Mouse (Mus musculus): ENCODE measurements around the gene Zfp277. TPM values are rescaled to one million over a fixed set of nuclear protein-coding genes. Genes with fewer than 3 reads are reported as not detected.

Gene Zfp277
- polyA plus RNA-seq, 1 experiment = 9.6 TPM

- no peaks in the 10 kb centered on the region for H3K4me1 ChIP-seq (ENCODE audit: control insufficient read depth, insufficient read depth, insufficient read length, low read length)
- no peak overlapping the region for H3K27ac ChIP-seq (replicated peaks; ENCODE audit: low read depth, low read length)
- H3K4me3 ChIP-seq (ENCODE audit: insufficient read depth, low read depth, low read length) = no peak overlapping the region
Observed at GRCm38 (mm10) chr12:40348251-40348650, 97.5 kb downstream of the Zfp277 start.

- Histone ChIP-seq H3K27ac (replicated peaks; ENCODE audit: low read depth, low read length) (no peak overlapping the region), H3K4me1 (ENCODE audit: control insufficient read depth, insufficient read depth, insufficient read length, low read length) (no peaks in the 10 kb centered on the region), H3K4me3 (ENCODE audit: insufficient read depth, low read depth, low read length) (no peak overlapping the region)
Observed at GRCm38 (mm10) chr12:40347060-40347698, 98.5 kb downstream of the Zfp277 start.

- Histone ChIP-seq H3K4me1 (ENCODE audit: control insufficient read depth, insufficient read depth, insufficient read length, low read length) (no peaks in the 10 kb centered on the region), H3K27ac (replicated peaks; ENCODE audit: low read depth, low read length) (no peak overlapping the region), H3K4me3 (ENCODE audit: insufficient read depth, low read depth, low read length) (no peak overlapping the region)
Observed at GRCm38 (mm10) chr12:40341443-40341842, 104.3 kb downstream of the Zfp277 start.

- H3K27ac ChIP-seq (replicated peaks; ENCODE audit: low read depth, low read length) = no peak overlapping the region
- H3K4me1 ChIP-seq (ENCODE audit: control insufficient read depth, insufficient read depth, insufficient read length, low read length) = no peaks in the 10 kb centered on the region
- H3K4me3 ChIP-seq (ENCODE audit: insufficient read depth, low read depth, low read length) = no peak overlapping the region
Observed at GRCm38 (mm10) chr12:40335303-40335702, 110.4 kb downstream of the Zfp277 start.

DNA sequence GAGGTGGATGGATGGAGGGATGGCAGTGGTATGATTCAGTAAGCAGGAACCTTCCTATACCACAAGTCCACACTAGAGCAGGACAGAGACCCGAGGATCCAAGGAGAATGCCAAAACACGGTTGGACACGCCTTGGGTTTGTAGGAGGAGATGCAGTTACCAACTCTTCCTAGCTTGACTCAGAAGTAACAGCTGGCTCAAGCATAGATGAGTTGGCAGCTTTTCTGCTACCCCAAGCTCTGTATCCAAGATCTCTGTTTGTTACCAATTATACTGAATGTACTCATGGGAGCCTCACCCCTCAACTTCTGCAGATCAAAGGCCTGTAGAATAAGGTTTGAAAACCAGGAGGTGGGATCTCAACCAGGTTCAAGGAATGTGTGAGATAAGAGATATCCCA is 114.2 kb downstream of the Zfp277 start:
- H3K27ac ChIP-seq (replicated peaks; ENCODE audit: low read depth, low read length) = no peak overlapping the region
- H3K4me1 ChIP-seq (ENCODE audit: control insufficient read depth, insufficient read depth, insufficient read length, low read length) = no peaks in the 10 kb centered on the region
- no peak overlapping the region for H3K4me3 ChIP-seq (ENCODE audit: insufficient read depth, low read depth, low read length)

DNA sequence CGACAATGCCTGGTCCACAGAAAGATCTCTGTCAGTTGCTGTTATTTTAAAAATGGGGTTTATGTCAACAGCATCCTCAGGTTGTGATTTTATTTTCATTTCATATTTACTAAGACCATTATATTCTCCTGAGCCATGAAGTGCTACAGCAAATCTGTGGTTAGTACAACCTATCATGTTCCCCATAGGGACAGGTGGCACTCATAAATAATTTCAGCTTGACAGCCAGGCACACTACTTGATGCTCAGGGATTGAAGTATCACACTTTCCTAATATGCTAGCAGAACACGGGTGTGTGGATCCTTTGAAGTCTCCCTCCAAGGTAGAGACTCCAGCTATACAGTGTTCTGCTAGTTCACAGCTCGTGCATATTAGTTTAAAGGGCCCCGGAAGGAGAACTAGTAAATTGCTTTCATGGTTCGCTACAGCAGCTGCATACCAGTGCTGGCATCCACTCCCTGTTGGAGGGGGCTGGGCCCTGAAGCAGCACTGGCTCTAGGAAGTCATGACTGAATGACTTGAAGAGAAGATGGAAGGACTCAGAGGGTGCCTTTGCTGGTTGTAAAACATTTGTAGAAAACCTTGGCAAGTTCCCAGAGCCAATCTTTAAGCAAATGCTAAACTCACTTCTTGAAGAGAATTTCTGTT is 118.6 kb downstream of the Zfp277 start:
- Histone ChIP-seq H3K4me1 (ENCODE audit: control insufficient read depth, insufficient read depth, insufficient read length, low read length) (no peaks in the 10 kb centered on the region), H3K27ac (replicated peaks; ENCODE audit: low read depth, low read length) (no peak overlapping the region), H3K4me3 (ENCODE audit: insufficient read depth, low read depth, low read length) (no peak overlapping the region)

DNA sequence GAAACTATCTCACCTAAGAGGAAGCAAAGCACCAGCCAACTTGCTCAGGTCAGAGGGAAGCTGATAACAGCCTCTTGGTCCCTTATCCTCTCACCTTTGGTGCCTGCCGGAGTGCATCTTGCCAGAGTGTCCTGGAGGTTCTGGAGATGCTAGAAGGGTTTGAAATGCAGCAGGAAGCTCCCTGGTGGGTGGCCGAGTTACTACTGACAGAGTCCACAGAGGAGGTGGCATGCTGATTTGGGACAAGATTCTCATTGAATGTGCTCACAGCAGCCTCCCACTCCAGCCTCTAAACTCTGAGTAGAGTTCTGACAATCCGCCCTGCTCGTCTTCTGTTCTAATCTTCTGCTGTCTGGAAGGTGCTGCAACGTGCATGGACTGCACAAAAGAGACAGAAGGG is 120.1 kb downstream of the Zfp277 start:
- Histone ChIP-seq H3K4me1 (ENCODE audit: control insufficient read depth, insufficient read depth, insufficient read length, low read length) (no peaks in the 10 kb centered on the region), H3K27ac (replicated peaks; ENCODE audit: low read depth, low read length) (no peak overlapping the region), H3K4me3 (ENCODE audit: insufficient read depth, low read depth, low read length) (no peak overlapping the region)

DNA sequence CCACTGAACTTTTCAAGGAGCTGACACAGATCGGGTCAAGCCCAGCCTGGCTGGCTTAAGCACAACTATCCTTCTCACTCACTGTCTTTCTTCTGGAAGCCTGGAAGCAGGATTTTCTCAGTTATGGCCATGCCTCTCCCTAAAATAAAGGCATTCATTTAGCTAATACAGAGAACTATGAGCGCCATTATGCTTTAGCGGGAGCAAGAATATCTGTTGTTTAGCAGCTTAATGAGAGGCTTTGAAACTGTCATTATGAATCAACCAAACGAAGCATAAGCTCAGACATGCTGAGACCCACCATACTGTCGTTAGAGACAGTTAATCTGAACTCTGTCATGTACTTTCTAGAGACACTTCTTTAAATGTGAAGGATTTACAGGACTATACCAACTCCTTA is 120.9 kb downstream of the Zfp277 start:
- Histone ChIP-seq H3K4me1 (ENCODE audit: control insufficient read depth, insufficient read depth, insufficient read length, low read length) (no peaks in the 10 kb centered on the region), H3K27ac (replicated peaks; ENCODE audit: low read depth, low read length) (no peak overlapping the region)

DNA sequence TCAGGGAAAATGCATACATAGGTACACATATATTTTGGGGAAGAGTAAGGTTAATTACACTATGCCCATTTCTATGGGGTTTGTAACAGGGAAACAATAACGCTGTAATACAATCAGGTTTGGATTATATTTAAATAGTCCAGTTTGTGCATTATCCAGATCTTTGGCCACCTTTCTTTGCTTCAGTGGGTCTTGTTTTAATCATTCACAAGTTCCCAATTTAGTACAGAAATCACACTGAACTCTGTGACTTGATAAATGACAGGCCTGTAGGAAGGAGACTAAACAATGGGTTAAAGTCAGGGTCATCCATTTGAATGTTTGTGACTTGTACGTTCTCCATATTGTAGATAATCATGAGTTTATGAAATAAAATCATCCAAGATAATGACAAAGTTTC is 130.6 kb downstream of the Zfp277 start:
- no peak overlapping the region for H3K4me3 ChIP-seq (ENCODE audit: insufficient read depth, low read depth, low read length)
- no peak overlapping the region for H3K27ac ChIP-seq (replicated peaks; ENCODE audit: low read depth, low read length)
- H3K4me1 ChIP-seq (ENCODE audit: control insufficient read depth, insufficient read depth, insufficient read length, low read length) = no peaks in the 10 kb centered on the region

More for the DNA sequence above, 120.9 kb downstream of the Zfp277 start:
- H3K4me3 ChIP-seq (ENCODE audit: insufficient read depth, low read depth, low read length) = no peak overlapping the region

DNA sequence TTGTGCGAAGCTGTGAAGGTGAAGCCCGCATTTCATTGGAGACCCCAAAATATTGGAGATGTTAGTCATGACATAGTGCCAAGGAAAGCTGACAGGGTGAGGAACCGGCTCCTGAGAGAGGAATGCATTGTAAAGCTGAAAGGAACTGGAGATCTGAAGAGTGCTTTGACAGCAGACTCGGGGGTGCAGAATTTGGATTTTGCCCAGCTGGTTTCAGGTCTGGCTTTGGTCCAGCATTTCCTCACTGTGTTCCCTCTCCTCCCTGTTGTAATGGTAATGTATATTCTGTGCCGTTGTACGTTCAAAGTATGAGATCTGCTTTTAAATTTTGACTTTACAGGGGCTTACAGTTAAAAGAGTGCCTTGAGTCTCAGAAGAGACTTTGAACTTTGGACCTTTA is 141.7 kb downstream of the Zfp277 start:
- no peaks in the 10 kb centered on the region for H3K4me1 ChIP-seq (ENCODE audit: control insufficient read depth, insufficient read depth, insufficient read length, low read length)

GRCm38 (mm10) chr12:40298636-40299035 is 147.1 kb downstream of the Zfp277 start:
- H3K4me3 ChIP-seq (ENCODE audit: insufficient read depth, low read depth, low read length) = no peak overlapping the region
- no peak overlapping the region for H3K27ac ChIP-seq (replicated peaks; ENCODE audit: low read depth, low read length)
- H3K4me1 ChIP-seq (ENCODE audit: control insufficient read depth, insufficient read depth, insufficient read length, low read length) = no peaks in the 10 kb centered on the region

More for the DNA sequence above, 141.7 kb downstream of the Zfp277 start:
- Histone ChIP-seq H3K4me3 (ENCODE audit: insufficient read depth, low read depth, low read length) (no peak overlapping the region), H3K27ac (replicated peaks; ENCODE audit: low read depth, low read length) (no peak overlapping the region)

DNA sequence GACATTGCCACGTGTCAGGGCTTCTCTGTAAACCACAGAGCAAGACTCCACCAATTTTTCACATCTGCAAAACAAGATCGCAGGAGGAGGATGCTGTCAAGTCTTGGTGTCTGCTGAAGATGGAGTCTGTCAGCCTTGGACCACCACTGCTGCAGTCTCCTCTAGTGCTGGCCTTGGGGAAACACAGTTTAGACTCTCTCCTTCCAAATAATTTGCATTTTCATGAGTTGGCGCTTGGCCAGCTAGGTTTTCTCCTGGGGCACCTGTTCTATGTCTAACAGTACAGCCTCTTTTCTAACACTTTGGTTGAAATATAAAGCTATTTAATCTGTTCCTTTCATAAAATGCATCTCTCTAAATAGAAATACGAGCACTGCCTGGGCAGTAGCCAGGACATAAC is 159.2 kb downstream of the Zfp277 start:
- no peak overlapping the region for H3K27ac ChIP-seq (replicated peaks; ENCODE audit: low read depth, low read length)
- H3K4me3 ChIP-seq (ENCODE audit: insufficient read depth, low read depth, low read length) = no peak overlapping the region
- H3K4me1 ChIP-seq (ENCODE audit: control insufficient read depth, insufficient read depth, insufficient read length, low read length) = no peaks in the 10 kb centered on the region

DNA sequence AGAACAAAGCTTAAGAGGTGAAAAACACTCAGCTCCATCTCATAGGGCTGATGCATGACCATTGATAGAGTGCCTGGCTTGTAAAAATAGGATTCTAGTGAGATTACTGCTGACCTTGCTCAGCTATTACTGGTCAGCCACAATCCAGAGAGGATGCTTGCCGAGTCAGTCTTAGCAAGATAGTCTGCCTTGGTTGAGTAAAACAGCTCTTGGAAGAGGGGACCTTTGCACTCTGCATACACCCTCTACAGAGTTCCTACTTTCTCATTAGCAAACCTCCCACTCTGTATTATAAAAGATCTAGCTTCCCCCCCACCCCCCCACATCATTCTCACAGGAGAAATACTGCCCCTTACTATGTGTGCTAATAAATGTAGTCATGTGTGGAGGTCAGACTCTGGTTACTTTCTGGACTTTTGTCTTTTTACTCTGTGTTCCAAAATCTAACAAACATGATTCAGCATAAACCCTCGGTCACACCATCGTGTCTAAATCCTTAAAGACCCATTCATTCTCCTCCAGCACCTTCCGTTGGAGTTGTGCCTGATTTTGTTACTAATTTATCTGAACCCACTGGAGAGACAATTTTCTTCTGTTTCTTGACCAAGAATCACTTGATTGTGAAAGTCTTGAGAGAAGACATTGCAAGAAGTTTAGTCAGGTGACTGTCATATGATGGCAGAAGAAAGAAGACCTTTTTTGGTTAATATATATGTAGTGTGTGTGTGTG is 164.9 kb downstream of the Zfp277 start:
- Histone ChIP-seq H3K4me3 (ENCODE audit: insufficient read depth, low read depth, low read length) (no peak overlapping the region), H3K27ac (replicated peaks; ENCODE audit: low read depth, low read length) (no peak overlapping the region), H3K4me1 (ENCODE audit: control insufficient read depth, insufficient read depth, insufficient read length, low read length) (no peaks in the 10 kb centered on the region)

DNA sequence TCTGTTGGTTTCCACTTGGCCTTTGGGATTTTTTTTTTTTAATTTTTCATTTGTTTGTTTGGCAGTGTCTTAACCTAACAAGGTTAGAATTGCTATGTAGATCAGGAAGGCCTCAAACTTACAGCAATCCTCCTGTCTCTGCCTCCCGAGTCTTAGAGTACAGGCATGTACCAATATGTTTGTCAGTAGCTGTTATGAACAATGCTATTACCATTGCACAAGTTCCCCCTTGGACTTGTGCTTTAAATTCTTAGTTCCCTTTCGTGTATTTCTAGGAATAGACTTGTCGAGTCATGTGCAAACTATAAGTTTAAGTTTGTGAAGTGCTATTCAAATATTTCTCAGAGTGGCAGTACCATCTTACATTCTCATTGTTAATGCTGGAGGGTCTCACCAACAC is 168.1 kb downstream of the Zfp277 start:
- no peak overlapping the region for H3K4me3 ChIP-seq (ENCODE audit: insufficient read depth, low read depth, low read length)
- H3K27ac ChIP-seq (replicated peaks; ENCODE audit: low read depth, low read length) = no peak overlapping the region
- H3K4me1 ChIP-seq (ENCODE audit: control insufficient read depth, insufficient read depth, insufficient read length, low read length) = no peaks in the 10 kb centered on the region

DNA sequence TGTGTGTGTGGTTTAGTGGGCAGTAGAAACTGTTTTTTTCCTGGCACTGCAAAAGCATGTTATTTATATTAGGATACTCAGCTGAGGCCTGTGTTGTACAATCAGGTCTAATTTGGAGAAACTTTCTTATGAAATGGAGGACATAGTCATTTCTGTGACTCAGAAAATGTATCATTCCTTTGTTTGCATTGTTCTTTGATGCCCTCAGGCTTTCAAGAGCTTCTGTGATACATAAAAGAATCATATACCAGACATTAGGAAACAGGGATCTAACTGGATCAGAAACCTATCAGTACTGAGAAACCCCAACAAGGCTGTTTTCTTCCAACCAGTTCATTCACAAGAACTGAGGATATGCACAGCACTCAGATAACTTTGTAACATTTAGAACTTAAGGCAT is 170.8 kb downstream of the Zfp277 start:
- H3K27ac ChIP-seq (replicated peaks; ENCODE audit: low read depth, low read length) = no peak overlapping the region
- no peaks in the 10 kb centered on the region for H3K4me1 ChIP-seq (ENCODE audit: control insufficient read depth, insufficient read depth, insufficient read length, low read length)
- no peak overlapping the region for H3K4me3 ChIP-seq (ENCODE audit: insufficient read depth, low read depth, low read length)

DNA sequence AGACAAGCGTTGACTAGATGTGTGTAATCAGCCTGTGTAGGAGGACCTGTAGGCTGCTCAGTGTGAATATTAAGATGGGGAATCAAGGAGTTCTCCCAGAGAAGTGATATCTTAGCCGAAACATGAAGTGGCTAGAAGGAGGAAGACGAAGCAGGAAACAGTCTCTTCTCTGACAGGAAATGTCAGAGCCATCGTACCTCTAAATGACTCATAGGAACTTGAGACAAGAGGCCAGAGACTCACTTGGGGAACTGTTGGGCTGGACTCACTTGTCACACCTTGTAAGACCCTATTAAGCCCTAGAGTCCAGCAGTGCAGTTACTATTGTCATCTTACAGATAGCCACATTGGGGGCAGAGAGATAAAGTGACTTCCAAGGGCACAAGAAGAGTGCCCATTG is 172.4 kb downstream of the Zfp277 start:
- Histone ChIP-seq H3K4me1 (ENCODE audit: control insufficient read depth, insufficient read depth, insufficient read length, low read length) (no peaks in the 10 kb centered on the region), H3K4me3 (ENCODE audit: insufficient read depth, low read depth, low read length) (no peak overlapping the region), H3K27ac (replicated peaks; ENCODE audit: low read depth, low read length) (no peak overlapping the region)
